Mouse (Mus musculus) cerebellum, adult 2 months (tissue): ENCODE measurements around the gene Slc15a3.

Experiments used
- CTCF ChIP-seq: fragments of 200-500 bp; IDR thresholded peaks from 2 replicates; pipeline ENCODE4 v1.5.1; 2011; ENCODE audit warnings: low read depth, mild to moderate bottlenecking, control low read depth, low read length, moderate library complexity, borderline replicate concordance; ENCODE audit not compliant: insufficient read depth
- POLR2A ChIP-seq: fragments of 200-500 bp; IDR thresholded peaks from 2 replicates; pipeline ENCODE4 v1.6.1; 2011; ENCODE audit warnings: low read length, control low read depth, borderline replicate concordance; ENCODE audit not compliant: insufficient read depth

DNA sequence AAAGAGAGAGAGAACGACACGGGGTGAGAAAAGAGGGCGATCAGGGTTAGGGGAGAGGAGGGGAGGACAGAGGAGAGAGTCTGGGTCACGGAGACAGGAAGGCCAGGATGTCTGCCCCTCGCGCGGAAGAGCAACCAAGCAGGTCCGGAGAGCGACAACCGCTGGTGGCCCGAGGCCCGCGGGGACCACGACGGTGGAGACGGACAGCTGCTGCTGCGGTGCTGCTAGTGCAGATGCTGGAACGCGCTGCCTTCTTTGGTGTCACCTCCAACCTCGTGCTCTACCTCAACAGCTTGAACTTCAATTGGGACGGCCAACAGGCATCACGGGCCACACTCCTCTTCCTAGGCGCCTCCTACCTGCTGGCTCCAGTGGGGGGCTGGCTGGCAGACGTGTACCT, 3.4 kb downstream of the Slc15a3 start:
- TF ChIP-seq POLR2A (no peak), CTCF (no peak)
